Mouse (Mus musculus) lung, postnatal 0 days (tissue): ENCODE data around the gene St3gal3. TPM values are rescaled to one million over a fixed set of nuclear protein-coding genes. Genes with fewer than 3 reads are reported as not detected.
A peak's percentile ranks its signal among the peaks of the same experiment; 100 is the strongest.

Source experiments
- ATAC-seq: fragments of 200-750 bp; cut with Nextera tagmentation; 2 replicates; pipeline ENCODE4 v1.8.0; 2017; ENCODE audit warnings: moderate library complexity
- DNase-seq: peaks from one replicate; pipeline ENCODE4 v3.0.0-alpha.2; 2016; ENCODE audit warnings: low spot score
- H3K27ac ChIP-seq: fragments of 300-500 bp; sonication (generic); 2 replicates; pipeline ENCODE4 v1.5.1; 2014; ENCODE audit warnings: antibody characterized with exemption, mild to moderate bottlenecking, low read length, mixed read lengths
- H3K27me3 ChIP-seq: fragments of 300-500 bp; sonication (generic); replicated peaks from 2 replicates; pipeline ENCODE4 v1.6.1; 2014; ENCODE audit warnings: low read length, mixed read lengths; ENCODE audit not compliant: insufficient read depth
- H3K36me3 ChIP-seq: fragments of 300-500 bp; sonication (generic); 2 replicates; pipeline ENCODE4 v1.6.1; 2014; ENCODE audit warnings: low read length, mixed read lengths; ENCODE audit not compliant: insufficient read depth
- H3K4me1 ChIP-seq: fragments of 300-500 bp; sonication (generic); 2 replicates; pipeline ENCODE4 v1.6.1; 2014; ENCODE audit warnings: antibody characterized with exemption, low read depth, low read length, mixed read lengths; ENCODE audit not compliant: insufficient read depth
- H3K4me2 ChIP-seq: fragments of 300-500 bp; sonication (generic); replicated peaks from 2 replicates; pipeline ENCODE4 v1.6.1; 2014; ENCODE audit warnings: low read depth, mild to moderate bottlenecking, low read length, moderate library complexity, mixed read lengths
- H3K4me3 ChIP-seq: fragments of 300-500 bp; sonication (generic); 2 replicates; pipeline ENCODE4 v1.5.1; 2014; ENCODE audit warnings: low read depth, low read length
- H3K9ac ChIP-seq: fragments of 300-500 bp; sonication (generic); replicated peaks from 2 replicates; pipeline ENCODE4 v1.6.1; 2014; ENCODE audit warnings: low read depth, mild to moderate bottlenecking
- H3K9me3 ChIP-seq: fragments of 300-500 bp; sonication (generic); 2 replicates; pipeline ENCODE4 v1.6.1; 2016; ENCODE audit warnings: low read length, mixed read lengths
- CTCF ChIP-seq: IDR thresholded peaks from 2 replicates; pipeline ENCODE4 v1.5.1; 2016; ENCODE audit warnings: antibody characterized with exemption, mild to moderate bottlenecking
- EP300 ChIP-seq: IDR thresholded peaks from 2 replicates; pipeline ENCODE4 v1.6.1; 2016; ENCODE audit warnings: antibody characterized with exemption, mild to moderate bottlenecking, control low read depth
- WGBS: fragments of 180-500 bp; shearing (Covaris S2); extraction: QIAGEN DNeasy Blood & Tissue Kit; methylation state at CpG from one replicate; pipeline ENCODE4 v1.1.7; 2014; 5-methylcytosine and 5-hydroxymethylcytosine counted together
- polyA plus RNA-seq: library from polyadenylated mRNA; unstranded; fragments of >200 nt; fragmentation: Nextera tagmentation; extraction: Ambion mirVana; gene quantifications from 2 replicates; pipeline ENCODE4 v1.2.1, GENCODE M21; 2015

The St3gal3 gene
- polyA plus RNA-seq, 1 experiment from 2014 or later = 4.5 TPM

DNA sequence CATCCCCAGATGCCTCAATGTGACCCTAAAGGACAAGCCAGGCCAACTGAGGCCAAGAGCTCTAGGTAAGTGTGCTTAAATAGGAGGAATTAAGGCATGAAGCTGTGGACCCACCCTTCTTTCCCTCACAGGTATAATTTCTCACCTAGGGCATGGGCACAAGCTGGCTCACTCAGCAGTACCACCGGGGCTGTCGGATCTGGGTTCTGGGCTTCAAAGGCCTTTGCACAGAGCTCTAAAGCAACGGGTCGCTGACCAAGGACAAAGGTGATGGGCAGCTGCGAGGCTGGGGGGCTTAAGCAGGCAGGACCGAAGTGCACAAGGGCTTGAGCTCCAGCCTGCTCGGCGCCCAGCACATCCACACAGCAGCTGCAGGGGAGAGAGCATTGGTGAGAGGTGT is 244.0 kb downstream of the St3gal3 start:
- TF ChIP-seq CTCF (no peak), EP300 (no peak)
- no peaks in the 10 kb centered on the region for H3K36me3 ChIP-seq
- no peak overlapping the region for H3K4me2 ChIP-seq
- H3K27me3 ChIP-seq = no peaks in the 10 kb centered on the region
- 91% methylated on average over 8 of the region's 8 CpGs for WGBS
- no peak overlapping the region for H3K27ac ChIP-seq
- DNase-seq = no peak
- peaks cover 6% of the 10 kb centered on the region; the same call in 1 of the 2 replicates for H3K4me1 ChIP-seq
- H3K9ac ChIP-seq = no peak overlapping the region
- no peaks in the 10 kb centered on the region for H3K9me3 ChIP-seq
- no peak for ATAC-seq
- H3K4me3 ChIP-seq = no peak overlapping the region

GRCm38 (mm10) chr4:117890031-117890430 is 244.7 kb downstream of the St3gal3 start:
- Histone ChIP-seq H3K36me3 (0 out of 2 replicates have a peak, but pooled peaks cover 5% of the 10 kb centered on the region), H3K27ac (no peak overlapping the region), H3K4me3 (no peak overlapping the region), H3K9me3 (no peaks in the 10 kb centered on the region), H3K4me1 (peaks cover 6% of the 10 kb centered on the region; the same call in 1 of the 2 replicates), H3K4me2 (no peak overlapping the region), H3K9ac (no peak overlapping the region), H3K27me3 (no peaks in the 10 kb centered on the region)
- 87% methylated on average over 13 of the region's 14 CpGs for WGBS
- no peak for DNase-seq
- ATAC-seq = no peak
- TF ChIP-seq CTCF (no peak), EP300 (no peak)

DNA sequence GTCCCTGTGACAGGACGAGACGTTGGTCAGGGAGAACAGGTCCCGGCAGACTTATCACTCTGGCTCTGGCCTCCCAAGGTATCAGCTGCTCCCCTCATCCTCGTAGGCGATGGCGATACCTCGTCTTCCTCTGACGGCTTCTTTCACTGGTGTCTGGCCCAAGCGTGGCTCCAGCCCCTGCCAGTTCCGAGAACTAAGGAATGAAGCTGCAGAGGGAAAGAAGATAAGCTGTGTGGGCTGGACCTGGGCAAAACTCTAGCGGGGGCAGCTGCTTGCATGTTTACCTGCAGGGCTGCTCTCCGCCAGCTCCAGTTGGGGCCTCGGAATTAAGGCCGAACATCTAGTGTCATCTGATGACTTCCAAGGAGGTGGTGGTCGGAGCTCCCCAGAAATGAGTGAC is 245.2 kb downstream of the St3gal3 start:
- Histone ChIP-seq H3K36me3 (peaks cover 6% of the 10 kb centered on the region; the same call in 1 of the 2 replicates), H3K9me3 (no peaks in the 10 kb centered on the region), H3K4me1 (peaks cover 6% of the 10 kb centered on the region; the same call in 1 of the 2 replicates), H3K4me2 (no peak overlapping the region), H3K4me3 (no peak overlapping the region), H3K27me3 (no peaks in the 10 kb centered on the region), H3K27ac (no peak overlapping the region), H3K9ac (no peak overlapping the region)
- WGBS = 89% methylated on average over 15 of the region's 15 CpGs
- no peak for ATAC-seq
- TF ChIP-seq EP300 = no peak
- no peak for TF ChIP-seq CTCF
- no peak for DNase-seq

DNA sequence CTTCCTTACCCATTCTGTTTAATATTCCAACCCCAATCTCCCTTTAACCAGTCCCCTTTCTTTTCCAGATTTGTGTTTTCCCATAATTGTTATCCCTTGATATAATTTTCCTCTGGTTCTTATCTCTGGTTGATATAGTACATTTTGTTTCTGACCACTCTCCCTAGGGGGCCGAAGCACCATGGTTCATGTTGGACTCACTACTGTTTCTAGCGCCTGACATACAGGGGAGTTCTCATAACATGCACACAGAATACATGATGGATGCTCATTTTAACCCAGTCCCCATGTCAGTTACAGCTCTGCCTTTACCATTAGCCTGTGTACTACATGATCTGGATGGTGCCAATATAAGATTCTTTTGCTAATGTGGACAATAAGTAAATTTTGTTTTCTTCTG is 246.8 kb downstream of the St3gal3 start:
- Histone ChIP-seq H3K27me3 (no peaks in the 10 kb centered on the region), H3K9ac (no peak overlapping the region), H3K27ac (no peak overlapping the region), H3K36me3 (peaks cover 11% of the 10 kb centered on the region; the same call in 1 of the 2 replicates), H3K4me2 (no peak overlapping the region), H3K4me3 (no peak overlapping the region), H3K9me3 (no peaks in the 10 kb centered on the region), H3K4me1 (peaks cover 10% of the 10 kb centered on the region; the same call in 1 of the 2 replicates)
- TF ChIP-seq CTCF = no peak
- no peak for TF ChIP-seq EP300
- ATAC-seq (no peak), DNase-seq (no peak)
- WGBS = 73% methylated on average over 2 of the region's 2 CpGs

GRCm38 (mm10) chr4:117887133-117887532 is 247.6 kb downstream of the St3gal3 start, which contains the start of gene Atp6v0b:
Gene Atp6v0b (minus strand): TSS chr4:117887333.
- ATAC-seq (peak; percentile 94), DNase-seq (peak; percentile 95)
- peak within 1 kb of the TSS; percentile 66; the same call in 1 of the 2 replicates for H3K27ac ChIP-seq
- under 1% methylated on average over 23 of the region's 37 CpGs for WGBS
- H3K27me3 ChIP-seq = no peaks in the 10 kb centered on the region
- peaks cover 10% of the 10 kb centered on the region; the same call in 1 of the 2 replicates for H3K4me1 ChIP-seq
- H3K36me3 ChIP-seq = peaks cover 11% of the 10 kb centered on the region; the same call in 1 of the 2 replicates
- TF ChIP-seq EP300 (no peak), CTCF (0 out of 2 replicates have a peak, but pooled peaks have one; percentile 4)
- peak within 1 kb of the TSS; percentile 95 for H3K4me2 ChIP-seq
- H3K9me3 ChIP-seq = no peaks in the 10 kb centered on the region
- peak within 1 kb of the TSS; percentile 90 for H3K4me3 ChIP-seq
- peak within 1 kb of the TSS; percentile 78 for H3K9ac ChIP-seq

DNA sequence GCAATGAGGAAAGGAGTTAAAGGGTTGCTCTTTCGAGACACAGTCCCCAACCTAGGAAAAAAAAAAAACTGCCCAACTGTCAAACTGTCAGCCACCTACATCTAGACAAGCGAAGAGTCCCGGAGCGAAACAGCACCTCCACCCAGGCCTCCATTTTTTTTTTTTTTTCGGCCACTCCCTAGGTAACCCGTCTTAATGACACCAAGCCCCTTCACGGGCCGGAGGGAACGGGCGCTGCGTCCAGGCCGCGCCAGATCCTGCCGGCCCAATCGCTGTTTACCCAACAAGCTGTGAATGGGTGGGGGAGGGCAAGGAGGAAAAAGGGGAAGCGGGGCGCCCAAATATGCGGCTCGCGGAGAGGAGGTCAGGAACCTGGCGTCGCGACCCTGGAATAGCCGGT is 248.1 kb downstream of the St3gal3 start:
- H3K27me3 ChIP-seq = no peaks in the 10 kb centered on the region
- H3K4me1 ChIP-seq = peaks cover 10% of the 10 kb centered on the region; the same call in 1 of the 2 replicates
- peak overlapping the region; percentile 95 for H3K4me2 ChIP-seq
- H3K36me3 ChIP-seq = peaks cover 11% of the 10 kb centered on the region; the same call in 1 of the 2 replicates
- no peak for TF ChIP-seq EP300
- TF ChIP-seq CTCF = no peak
- H3K27ac ChIP-seq = peak overlapping the region; percentile 66; the same call in 1 of the 2 replicates
- DNase-seq (peak; percentile 34), ATAC-seq (peak; percentile 30)
- peak overlapping the region; percentile 90 for H3K4me3 ChIP-seq
- no peaks in the 10 kb centered on the region for H3K9me3 ChIP-seq
- under 1% methylated on average over 23 of the region's 24 CpGs for WGBS
- peak overlapping the region; percentile 78 for H3K9ac ChIP-seq
